Mouse (Mus musculus): ENCODE measurements at regions not wholly inside any gene's neighbourhood (a gene's known extent, or its start where the extent isn't known, plus 50 kb on each side); places are given as distances from the start of the nearest gene placed in this dataset.

DNA sequence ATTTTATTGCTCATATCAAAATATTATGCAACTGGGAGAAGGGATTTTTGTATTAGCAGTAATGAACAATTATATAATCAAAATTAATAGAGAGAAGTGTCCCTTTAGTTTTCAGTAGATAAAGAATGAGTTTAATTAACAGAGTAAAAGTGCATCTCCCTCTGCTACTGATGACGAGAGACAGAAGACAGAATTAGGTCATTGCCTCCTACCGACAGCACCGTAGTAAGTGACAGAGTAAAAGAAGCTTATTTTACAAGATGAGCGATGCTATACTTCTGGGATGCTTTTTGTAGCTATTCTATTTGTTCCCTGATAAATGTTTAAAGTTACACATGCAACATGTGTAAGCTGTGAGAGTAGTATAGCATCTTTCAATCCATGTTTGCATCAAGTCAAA is 157.4 kb upstream of the Kcnip4 start:
- no peak for TF ChIP-seq CTCF (conservative IDR thresholded peaks at IDR 0.05 in 1 of 2, IDR thresholded peaks at IDR 0.05 in 1 of 2; ENCODE audit: low read depth in 2 of 2, low read length in 2 of 2)
- TF ChIP-seq HCFC1 (IDR thresholded peaks at IDR 0.05; ENCODE audit: low read depth, low read length): no peak
- no peak for TF ChIP-seq TCF12 (IDR thresholded peaks at IDR 0.05; ENCODE audit: low read depth, low read length)
- TF ChIP-seq POLR2A (IDR thresholded peaks at IDR 0.05; ENCODE audit: low read depth, low read length): no peak
- TF ChIP-seq GABPA (IDR thresholded peaks at IDR 0.05; ENCODE audit: insufficient replicate concordance, low read depth, low read length): no peak
- TF ChIP-seq POLR2AphosphoS2 (IDR thresholded peaks at IDR 0.05; ENCODE audit: low read depth, low read length): no peak
- TF ChIP-seq MEF2A (IDR thresholded peaks at IDR 0.05; ENCODE audit: borderline replicate concordance, low read depth, low read length): no peak
- no peak for TF ChIP-seq MAFK (IDR thresholded peaks at IDR 0.05; ENCODE audit: insufficient replicate concordance, low read length)
- no peak for TF ChIP-seq MAX (IDR thresholded peaks at IDR 0.05; ENCODE audit: low read length)

Data from CH12.LX (cell line).